Mouse (Mus musculus) cortical plate, adult 2 months (tissue): ENCODE data around the gene Slc12a5. TPM values are rescaled to one million over a fixed set of nuclear protein-coding genes. Genes with fewer than 3 reads are reported as not detected.

Experiments used
- H3K27ac ChIP-seq: fragments of 200-500 bp; 2 replicates; pipeline ENCODE4 v1.5.1; 2012; ENCODE audit warnings: low read length, control low read depth, inconsistent platforms; ENCODE audit not compliant: insufficient read depth
- H3K4me1 ChIP-seq: fragments of 200-500 bp; 2 replicates; pipeline ENCODE4 v1.6.1; 2011; ENCODE audit warnings: low read length; ENCODE audit not compliant: control insufficient read depth, insufficient read depth
- H3K4me3 ChIP-seq: fragments of 200-500 bp; 2 replicates; pipeline ENCODE4 v1.5.1; 2011; ENCODE audit warnings: mild to moderate bottlenecking, low read length, control low read depth; ENCODE audit not compliant: insufficient read depth
- CTCF ChIP-seq: fragments of 200-500 bp; IDR thresholded peaks from 2 replicates; pipeline ENCODE4 v1.5.1; 2011; ENCODE audit warnings: mild to moderate bottlenecking, control low read depth, low read length; ENCODE audit not compliant: insufficient read depth; ENCODE audit errors: extremely low read depth
- POLR2A ChIP-seq: fragments of 200-500 bp; IDR thresholded peaks from 2 replicates; pipeline ENCODE4 v1.6.1; 2011; ENCODE audit warnings: mild to moderate bottlenecking, low read length, control low read depth; ENCODE audit not compliant: insufficient read depth; ENCODE audit errors: extremely low read depth
- polyA plus RNA-seq: library from polyadenylated mRNA; depleted of rRNA; stranded (reverse); fragments of >200 nt; gene quantifications from 2 replicates; pipeline ENCODE4 v1.2.3, GENCODE M21; 2012; rRNA removed

The Slc12a5 gene
- polyA plus RNA-seq: 396 and 421 TPM in 2 replicates

- Histone ChIP-seq H3K27ac (no peak within 1 kb of the TSS), H3K4me1 (peaks cover 11% of the 10 kb centered on the region), H3K4me3 (peak within 1 kb of the TSS; percentile 49)
- TF ChIP-seq CTCF: no peak
- TF ChIP-seq POLR2A: no peak
These were observed at the start of gene Slc12a5 for GRCm38 (mm10) chr2:164960716-164961441. Slc12a5 (plus strand) TSS chr2:164960802.

GRCm38 (mm10) chr2:164911086-164912048 lies 49.2 kb upstream of the Slc12a5 start, which contains the start of gene Zfp335:
Zfp335 (minus strand) TSS chr2:164911757.
- peak within 1 kb of the TSS; percentile 100 for H3K27ac ChIP-seq
- H3K4me3 ChIP-seq: peak within 1 kb of the TSS; percentile 90
- peak; percentile 53; the same call in 1 of the 2 replicates for TF ChIP-seq POLR2A
- no peak for TF ChIP-seq CTCF
- H3K4me1 ChIP-seq: no peaks in the 10 kb centered on the region

- Histone ChIP-seq H3K4me1 (no peaks in the 10 kb centered on the region), H3K27ac (peak overlapping the region; percentile 100), H3K4me3 (peak overlapping the region; percentile 90)
- peak; percentile 51; the same call in 1 of the 2 replicates for TF ChIP-seq POLR2A
- TF ChIP-seq CTCF: no peak
These were observed 48.5 kb upstream of the Slc12a5 start for GRCm38 (mm10) chr2:164912151-164912550.

GRCm38 (mm10) chr2:164912749-164913427 lies 47.7 kb upstream of the Slc12a5 start:
- 0 out of 2 replicates have a peak overlapping the region, but pooled peaks have one; percentile 100 for H3K27ac ChIP-seq
- no peaks in the 10 kb centered on the region for H3K4me1 ChIP-seq
- no peak for TF ChIP-seq POLR2A
- TF ChIP-seq CTCF: no peak
- H3K4me3 ChIP-seq: no peak overlapping the region; the same call in 1 of the 2 replicates

- Histone ChIP-seq H3K27ac (no peak overlapping the region), H3K4me3 (no peak overlapping the region), H3K4me1 (no peaks in the 10 kb centered on the region)
- TF ChIP-seq CTCF (no peak), POLR2A (no peak)
These were observed 47.2 kb upstream of the Slc12a5 start for GRCm38 (mm10) chr2:164913428-164913786.

- no peaks in the 10 kb centered on the region for H3K4me1 ChIP-seq
- TF ChIP-seq CTCF (no peak), POLR2A (no peak)
- no peak overlapping the region for H3K4me3 ChIP-seq
- no peak overlapping the region for H3K27ac ChIP-seq
These were observed 43.8 kb upstream of the Slc12a5 start for GRCm38 (mm10) chr2:164916820-164917219.

- no peak overlapping the region for H3K4me3 ChIP-seq
- H3K4me1 ChIP-seq: no peaks in the 10 kb centered on the region
- TF ChIP-seq POLR2A (no peak), CTCF (no peak)
- H3K27ac ChIP-seq: no peak overlapping the region
These were observed 43.2 kb upstream of the Slc12a5 start for GRCm38 (mm10) chr2:164917371-164917770.

DNA sequence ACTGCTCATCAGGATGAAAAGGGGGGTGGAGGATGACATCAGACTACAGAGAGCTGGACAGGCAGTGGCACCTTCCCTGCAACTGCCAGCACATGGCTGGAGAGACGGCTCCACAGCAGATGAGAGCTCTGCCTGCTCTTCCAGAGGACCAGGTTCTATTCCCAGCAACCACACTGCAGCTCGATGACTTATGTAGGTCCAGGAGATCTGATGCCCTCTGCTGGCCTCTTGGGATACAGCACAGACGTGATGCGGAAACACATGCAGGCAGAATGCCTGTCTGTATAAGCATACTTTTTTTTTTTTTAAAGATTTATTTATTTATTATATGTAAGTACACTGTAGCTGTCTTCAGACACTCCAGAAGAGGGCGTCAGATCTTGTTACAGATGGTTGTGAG lies 42.3 kb upstream of the Slc12a5 start:
- Histone ChIP-seq H3K27ac (no peak overlapping the region), H3K4me3 (no peak overlapping the region), H3K4me1 (no peaks in the 10 kb centered on the region)
- TF ChIP-seq CTCF (peak; percentile 50), POLR2A (no peak)

DNA sequence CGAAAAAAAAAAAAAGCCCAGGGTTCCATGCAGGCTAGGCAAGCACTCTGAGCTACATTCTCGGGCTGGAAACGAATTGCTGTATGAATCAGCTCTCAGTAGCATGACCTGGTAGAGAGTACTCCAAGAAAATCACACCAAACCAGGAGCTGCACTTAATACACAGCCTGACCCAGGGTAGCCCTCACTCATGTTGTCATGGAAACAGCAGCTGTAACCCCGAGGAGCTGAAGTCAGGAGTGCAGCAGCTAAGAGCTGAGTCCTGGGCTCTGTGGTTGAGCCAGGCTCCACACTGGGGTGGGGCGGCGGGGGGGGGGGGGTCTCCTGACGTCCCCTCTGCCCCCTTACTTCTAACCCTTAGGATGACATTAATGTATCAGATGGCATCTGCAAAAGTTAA lies 38.6 kb upstream of the Slc12a5 start:
- Histone ChIP-seq H3K4me3 (no peak overlapping the region), H3K4me1 (no peaks in the 10 kb centered on the region), H3K27ac (no peak overlapping the region)
- TF ChIP-seq POLR2A (no peak), CTCF (no peak)
